Mouse (Mus musculus) mesoderm, embryonic 11.5 days (tissue): Measurements from ENCODE around the gene Adap1.

Source experiments
- DNase-seq: peaks from one replicate; pipeline ENCODE4 v3.0.0-alpha.2; 2012; ENCODE audit warnings: low read depth, low spot score

The Adap1 gene

GRCm38 (mm10) chr5:139323260-139323924 is 2.0 kb downstream of the Adap1 start:
- no peak for DNase-seq

GRCm38 (mm10) chr5:139321331-139321730 is 4.1 kb downstream of the Adap1 start:
- DNase-seq, result no peak

DNA sequence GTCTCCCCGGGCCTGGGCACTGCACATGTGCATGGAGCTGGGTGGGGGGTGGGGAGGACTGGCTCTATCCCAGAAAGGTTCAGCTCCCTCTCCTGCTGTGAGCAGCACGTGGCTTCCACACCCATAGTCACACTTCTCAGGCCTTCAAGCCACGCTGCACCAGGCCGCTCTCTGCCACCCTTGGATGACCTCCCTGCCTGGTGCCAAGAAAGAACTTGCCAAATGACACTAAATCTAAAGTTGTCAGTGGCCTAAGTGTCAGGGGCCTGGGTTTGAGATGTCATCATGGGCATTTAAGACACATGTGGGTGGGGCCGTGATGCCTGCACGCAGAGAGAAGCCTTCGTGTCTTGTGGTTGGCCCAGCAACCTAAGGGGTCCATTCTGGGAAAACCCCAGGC is 5.0 kb downstream of the Adap1 start:
- DNase-seq, result no peak

GRCm38 (mm10) chr5:139317751-139318504 is 7.5 kb downstream of the Adap1 start:
- DNase-seq, result no peak

DNA sequence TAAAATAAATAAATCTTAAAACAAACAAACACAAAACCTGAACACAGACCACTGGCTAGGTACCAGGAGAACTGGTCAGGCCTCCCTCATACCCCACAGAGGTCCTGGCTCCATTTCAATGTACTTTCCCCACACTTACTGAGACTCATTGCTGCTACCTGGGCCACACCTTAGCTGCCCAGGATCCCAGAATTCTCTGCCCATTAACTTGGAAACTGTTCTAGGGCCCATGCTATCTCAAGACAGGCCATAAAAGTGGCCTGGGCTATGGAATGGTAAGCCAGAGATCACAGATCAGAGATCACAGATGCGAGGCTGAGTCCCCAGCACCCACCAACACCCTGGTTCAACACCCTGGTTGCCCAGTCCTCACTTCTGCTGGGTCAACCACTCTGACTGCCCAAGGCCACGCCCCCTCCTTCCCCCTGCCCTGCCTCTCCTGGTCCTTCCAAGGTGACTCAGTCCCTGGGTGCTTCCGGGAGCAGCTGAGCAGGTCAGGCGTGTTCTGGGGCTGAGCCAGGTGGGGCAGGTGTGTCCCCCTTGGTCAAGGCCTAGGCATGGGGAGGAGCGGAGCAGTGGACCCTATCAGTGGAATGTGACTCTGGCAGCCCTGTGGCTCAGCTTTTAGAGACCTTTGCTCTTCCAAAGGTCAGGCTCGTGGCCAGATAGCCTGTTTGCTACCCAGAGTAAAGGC is 8.3 kb downstream of the Adap1 start:
- DNase-seq, result no peak

DNA sequence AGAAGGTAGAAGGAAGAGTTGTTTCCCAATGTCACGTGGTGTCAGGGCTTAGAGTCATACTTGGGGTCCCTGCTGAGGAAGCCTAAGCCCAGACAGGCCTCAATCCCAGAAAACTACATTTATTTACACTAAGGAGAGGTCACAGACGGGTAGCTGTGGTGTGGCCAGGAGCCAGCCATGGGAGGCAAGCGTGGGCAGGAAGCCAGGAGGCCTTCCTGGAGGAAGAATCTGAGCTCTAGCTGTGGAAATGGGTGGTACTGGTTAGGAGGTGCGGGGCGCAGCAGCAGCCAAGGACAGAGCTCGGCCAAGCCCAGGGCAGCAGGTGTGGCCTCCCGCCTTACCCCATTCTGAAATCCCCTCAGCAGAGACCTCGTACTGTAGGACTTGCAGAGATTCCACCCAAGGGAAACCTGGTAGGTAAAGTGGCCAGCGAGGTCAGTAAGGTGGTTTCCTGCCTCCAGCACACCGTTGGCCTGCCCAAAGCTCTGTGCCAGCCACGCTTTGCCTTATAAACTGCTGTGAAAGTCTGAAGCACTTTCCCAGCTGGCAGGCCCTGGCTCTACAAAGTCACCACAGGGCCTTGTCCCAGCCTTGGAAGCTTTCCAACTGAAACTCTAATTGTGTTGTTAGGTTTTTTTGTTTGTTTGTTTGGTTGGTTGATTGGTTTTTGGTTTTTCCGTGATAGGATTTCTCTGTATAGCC is 10.3 kb downstream of the Adap1 start:
- DNase-seq, result no peak

DNA sequence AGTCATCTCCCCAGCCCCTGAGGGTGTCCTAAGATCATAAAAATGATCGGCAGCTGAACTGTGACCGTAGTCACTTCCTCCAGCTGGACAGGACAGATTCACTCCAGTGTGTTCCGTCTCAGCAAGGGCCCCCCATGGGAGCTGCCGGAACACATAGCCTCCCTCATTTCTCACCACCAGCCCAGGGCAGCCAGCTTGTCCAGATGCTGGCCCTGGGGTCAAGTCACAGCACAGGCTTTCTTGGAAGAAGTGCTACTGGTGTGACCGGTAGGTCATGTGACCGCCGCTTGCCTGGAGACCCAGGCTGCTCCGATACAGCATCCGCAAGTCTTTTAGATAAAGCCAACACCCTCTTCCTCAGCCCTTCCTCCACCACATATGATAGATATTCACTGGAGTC is 11.9 kb downstream of the Adap1 start:
- DNase-seq, result no peak

- no peak for DNase-seq
Observed at GRCm38 (mm10) chr5:139311822-139312221, 13.6 kb downstream of the Adap1 start.

DNA sequence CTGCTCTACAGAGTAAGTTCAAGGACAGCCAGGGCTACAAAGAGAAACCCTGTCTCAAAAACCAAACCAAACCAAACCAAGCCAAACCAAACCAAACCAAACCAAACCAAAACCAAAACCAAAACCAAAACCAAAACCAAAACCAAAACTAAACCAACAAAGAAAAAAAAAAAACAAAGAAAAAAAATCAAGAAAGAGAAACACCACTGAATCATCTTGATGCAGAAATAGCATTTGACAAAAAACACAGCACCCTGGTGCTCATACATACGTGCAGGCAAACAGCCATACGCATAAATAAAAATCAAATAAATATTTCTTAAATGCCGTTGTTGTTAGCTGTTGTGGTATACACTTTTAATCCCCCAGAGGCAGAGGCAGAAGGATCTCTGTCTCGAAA is 14.9 kb downstream of the Adap1 start:
- DNase-seq, result no peak

DNA sequence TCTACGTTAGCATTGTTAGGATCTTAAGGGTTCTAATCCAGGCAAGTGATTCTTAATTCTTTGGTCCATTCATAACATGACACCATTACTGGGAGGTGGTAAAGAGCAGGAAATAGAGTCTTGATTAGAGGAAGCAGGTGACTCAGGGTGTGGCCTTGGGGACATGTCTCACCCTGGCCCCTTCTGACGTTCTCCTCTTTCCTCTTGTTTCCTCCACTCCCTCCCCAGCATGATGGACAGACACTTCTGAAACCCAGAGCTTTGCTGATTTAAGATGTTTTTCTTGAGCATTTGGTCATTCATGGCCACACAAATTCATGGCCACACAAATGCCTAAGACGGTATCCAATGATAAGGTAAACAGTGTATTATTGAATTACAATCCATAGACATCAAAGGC is 15.5 kb downstream of the Adap1 start:
- DNase-seq, result no peak

- DNase-seq, result no peak
Observed at GRCm38 (mm10) chr5:139303646-139304061, 21.8 kb downstream of the Adap1 start.

GRCm38 (mm10) chr5:139302101-139302500 is 23.3 kb downstream of the Adap1 start:
- DNase-seq, result no peak

- DNase-seq, result no peak
Observed at GRCm38 (mm10) chr5:139297745-139298144, 27.7 kb downstream of the Adap1 start.

DNA sequence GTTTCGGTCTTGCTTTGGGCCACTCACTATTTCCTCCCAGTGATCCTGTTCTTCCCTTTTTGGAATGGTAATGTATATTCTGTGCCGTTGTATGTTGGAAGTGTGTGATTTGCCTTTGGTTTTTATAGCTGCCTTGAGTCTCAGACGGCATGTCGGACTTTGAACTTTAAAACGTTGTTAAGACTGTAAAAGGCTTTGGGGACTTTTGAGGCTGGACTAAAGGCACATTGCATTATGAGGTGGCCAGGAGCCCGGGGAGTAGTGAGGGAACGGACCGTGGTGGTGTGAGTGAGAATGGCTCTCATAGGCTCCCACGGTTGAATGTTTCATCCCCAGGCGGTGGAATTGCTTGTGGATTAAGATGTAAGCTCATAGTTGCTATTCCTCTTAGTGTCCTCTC is 28.3 kb downstream of the Adap1 start:
- no peak for DNase-seq

GRCm38 (mm10) chr5:139294089-139294488 is 31.3 kb downstream of the Adap1 start:
- no peak for DNase-seq

DNA sequence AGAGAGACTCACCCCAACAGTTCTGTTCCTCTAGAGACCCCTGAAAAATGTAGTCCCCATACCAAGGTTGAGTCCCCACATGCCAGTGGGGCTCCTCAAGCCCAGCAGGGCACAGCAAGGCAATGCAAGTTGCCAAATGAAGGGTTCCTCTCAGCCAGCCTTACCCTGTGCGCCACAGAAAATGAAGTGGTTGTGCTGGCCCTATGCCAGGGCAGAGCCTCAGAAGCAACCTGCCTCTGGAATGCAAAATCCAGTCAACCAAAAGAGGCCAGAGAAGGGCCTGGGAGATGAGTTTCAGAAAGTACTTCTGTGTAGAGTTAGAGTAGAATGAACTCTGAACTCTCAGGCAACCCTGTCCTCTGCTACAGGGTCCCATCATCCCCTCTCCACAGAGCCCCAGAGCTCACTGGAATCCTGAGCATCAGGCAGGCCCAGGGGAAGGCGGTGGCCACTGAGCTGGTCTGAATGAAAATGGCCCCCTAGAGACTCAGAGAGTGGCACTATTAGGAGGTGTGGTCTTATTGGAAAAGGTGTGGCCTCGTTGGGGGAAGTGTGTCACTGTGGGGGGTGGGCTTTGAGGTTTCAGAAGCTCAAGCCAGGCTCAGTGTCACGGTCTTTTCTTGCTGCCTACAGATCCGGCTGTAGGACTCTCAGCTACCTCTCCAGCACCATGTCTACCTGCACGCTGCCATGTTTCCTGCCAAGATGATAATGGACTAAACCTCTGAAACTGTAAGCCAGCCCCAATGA is 33.4 kb downstream of the Adap1 start:
- DNase-seq, result no peak

DNA sequence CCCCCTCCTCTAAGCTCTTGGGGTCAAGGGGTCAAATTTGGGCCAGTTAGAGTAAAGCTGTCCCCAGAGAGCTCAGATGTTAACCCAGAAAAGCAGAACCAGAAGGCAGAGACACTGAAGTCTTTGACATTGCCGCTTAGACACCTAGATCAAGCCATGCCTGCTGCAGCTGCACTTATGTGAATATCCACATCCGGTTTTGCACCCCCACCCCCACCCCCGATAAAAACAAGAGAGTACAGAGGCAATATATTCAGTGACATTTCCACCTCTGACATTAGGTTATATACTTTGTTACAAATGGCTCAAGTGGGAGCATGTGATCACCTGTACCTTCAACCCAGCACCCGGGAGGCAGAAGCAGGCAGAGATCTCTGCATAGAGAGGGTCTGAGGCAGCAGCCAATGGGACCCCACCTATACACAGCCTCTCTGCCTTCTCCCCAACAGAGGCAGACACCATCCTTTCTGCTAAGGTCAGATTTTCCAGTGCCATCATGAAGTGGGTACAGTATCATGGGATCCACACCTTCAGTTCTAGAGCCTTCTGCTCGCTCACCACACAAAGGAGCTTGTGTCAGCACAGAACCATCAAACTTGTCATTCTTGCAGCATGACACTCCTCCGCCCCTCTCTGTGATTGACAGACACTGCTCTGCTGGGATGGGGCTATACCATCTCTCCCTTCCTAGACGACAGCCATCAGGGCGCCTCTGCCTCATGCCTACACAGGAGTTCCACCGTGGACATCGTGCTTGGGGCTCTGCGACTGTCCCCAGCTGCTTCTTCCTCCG is 34.8 kb downstream of the Adap1 start:
- DNase-seq, result no peak

DNA sequence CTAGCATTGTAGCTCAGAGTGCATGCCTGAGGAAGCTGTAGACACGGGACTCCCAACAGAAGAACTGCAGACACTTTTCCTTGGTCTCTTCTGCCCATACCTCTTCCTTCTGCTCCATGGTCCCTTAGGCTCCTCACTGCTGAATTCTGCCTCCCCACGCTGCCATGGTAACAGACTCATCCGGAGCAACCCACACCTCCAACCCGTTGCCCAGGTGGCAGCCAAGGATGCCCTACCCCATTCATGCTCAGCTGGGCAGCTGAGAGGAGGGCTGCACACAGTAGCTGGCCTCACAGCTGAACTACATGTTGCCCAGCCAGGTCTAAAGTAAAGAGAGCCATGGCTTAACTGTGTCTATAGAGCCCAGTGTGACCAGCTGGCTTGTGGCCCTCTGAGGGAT is 36.8 kb downstream of the Adap1 start:
- no peak for DNase-seq

GRCm38 (mm10) chr5:139287787-139288186 is 37.6 kb downstream of the Adap1 start:
- no peak for DNase-seq

DNA sequence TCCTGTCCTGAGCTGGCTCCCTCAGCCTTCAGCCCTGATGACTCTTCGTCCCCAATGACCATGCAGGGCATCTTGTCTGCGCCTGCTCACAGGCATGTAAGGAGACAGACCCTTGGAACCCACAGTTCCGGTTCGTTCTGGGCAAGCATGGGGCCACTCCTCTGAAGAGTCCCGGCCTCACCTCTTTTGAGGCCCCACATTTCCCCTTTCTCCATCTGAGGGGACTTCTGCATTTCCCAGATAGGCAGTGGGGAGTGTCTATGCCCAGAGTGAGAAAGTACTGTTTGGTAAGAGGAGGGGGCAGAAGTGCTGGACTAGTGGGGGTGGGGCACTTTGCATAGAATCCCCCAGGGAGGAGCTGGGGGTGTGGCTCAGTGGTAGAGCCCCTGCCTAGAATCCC is 38.3 kb downstream of the Adap1 start:
- no peak for DNase-seq
